Mouse (Mus musculus) kidney, adult 2 months (tissue): Measurements from ENCODE around the gene Eddm3b. TPM values are rescaled to one million over a fixed set of nuclear protein-coding genes. Genes with fewer than 3 reads are reported as not detected.
"Not testable (repeated sequence)": the region's sequence is repeated elsewhere in the genome, so short reads cannot be mapped to it uniquely, and the experiment has no call there.

Experiments
- DNase-seq: peaks from one replicate; pipeline ENCODE4 v3.0.0; 2021
- H3K27ac ChIP-seq: fragments of 200-500 bp; 2 replicates; pipeline ENCODE4 v1.5.1; 2012; ENCODE audit warnings: low read depth, low read length, control low read depth, inconsistent platforms; ENCODE audit not compliant: insufficient read depth
- H3K27me3 ChIP-seq: fragments of 200-500 bp; replicated peaks from 2 replicates; pipeline ENCODE4 v1.6.1; 2012; ENCODE audit warnings: mild to moderate bottlenecking, moderate library complexity, low read length, inconsistent platforms; ENCODE audit not compliant: control insufficient read depth, insufficient read depth
- H3K36me3 ChIP-seq: fragments of 200-500 bp; 2 replicates; pipeline ENCODE4 v1.6.1; 2012; ENCODE audit warnings: mild to moderate bottlenecking, moderate library complexity, low read length, inconsistent platforms; ENCODE audit not compliant: control insufficient read depth, insufficient read depth
- H3K4me1 ChIP-seq: fragments of 200-500 bp; 2 replicates; pipeline ENCODE4 v1.6.1; 2011; ENCODE audit warnings: low read length; ENCODE audit not compliant: control insufficient read depth, insufficient read depth
- H3K4me3 ChIP-seq: fragments of 200-500 bp; 2 replicates; pipeline ENCODE4 v1.5.1; 2011; ENCODE audit warnings: mild to moderate bottlenecking, low read depth, low read length, control low read depth; ENCODE audit not compliant: insufficient read depth
- CTCF ChIP-seq: fragments of 200-500 bp; conservative IDR thresholded peaks from 2 replicates; pipeline ENCODE4 v1.5.1; 2011; ENCODE audit warnings: low read depth, mild to moderate bottlenecking, control low read depth, low read length, moderate library complexity, mixed read lengths; ENCODE audit not compliant: insufficient read depth, insufficient read length
- POLR2A ChIP-seq: fragments of 200-500 bp; IDR thresholded peaks from one replicate; pipeline ENCODE4 v1.6.1; 2011; ENCODE audit warnings: low read depth, low read length, control low read depth
- WGBS: fragments of 180-500 bp; shearing (Covaris S2); methylation state at CpG from one replicate; pipeline ENCODE4 v1.1.7; 2018; 5-methylcytosine and 5-hydroxymethylcytosine counted together
- polyA plus RNA-seq: library from polyadenylated mRNA; depleted of rRNA; stranded (reverse); fragments of >200 nt; gene quantifications from 2 replicates; pipeline ENCODE4 v1.2.3, GENCODE M21; 2012

Gene Eddm3b
- polyA plus RNA-seq, 1 experiment: 0.42 TPM

GRCm38 (mm10) chr14:51094096-51094875, 19.9 kb upstream of the Eddm3b start:
- H3K27ac ChIP-seq: no peak overlapping the region
- no peak overlapping the region for H3K4me3 ChIP-seq
- no peak for TF ChIP-seq CTCF
- no peak for TF ChIP-seq POLR2A
- H3K27me3 ChIP-seq: no peaks in the 10 kb centered on the region
- 83% methylated on average over 5 of the region's 5 CpGs for WGBS
- no peaks in the 10 kb centered on the region for H3K36me3 ChIP-seq
- no peak for DNase-seq
- no peaks in the 10 kb centered on the region; the same call in 1 of the 2 replicates for H3K4me1 ChIP-seq

- no peak for TF ChIP-seq POLR2A
- TF ChIP-seq CTCF: no peak
- no peaks in the 10 kb centered on the region for H3K27me3 ChIP-seq
- no peak overlapping the region for H3K4me3 ChIP-seq
- H3K4me1 ChIP-seq: no peaks in the 10 kb centered on the region; the same call in 1 of the 2 replicates
- H3K36me3 ChIP-seq: no peaks in the 10 kb centered on the region
- DNase-seq: no peak
- WGBS: 87% methylated on average over 9 of the region's 9 CpGs
- H3K27ac ChIP-seq: no peak overlapping the region
Measured at GRCm38 (mm10) chr14:51094921-51095320, 19.3 kb upstream of the Eddm3b start.

- no peaks in the 10 kb centered on the region for H3K36me3 ChIP-seq
- peak; percentile 76 for DNase-seq
- WGBS: 33% methylated on average over 9 of the region's 9 CpGs
- H3K4me3 ChIP-seq: no peak overlapping the region
- H3K27me3 ChIP-seq: no peaks in the 10 kb centered on the region
- no peak overlapping the region for H3K27ac ChIP-seq
- H3K4me1 ChIP-seq: no peaks in the 10 kb centered on the region; the same call in 1 of the 2 replicates
- no peak for TF ChIP-seq CTCF
- TF ChIP-seq POLR2A: no peak
Measured at GRCm38 (mm10) chr14:51095736-51096524, 18.3 kb upstream of the Eddm3b start.

GRCm38 (mm10) chr14:51098300-51098699, 15.9 kb upstream of the Eddm3b start:
- not testable (repeated sequence) for H3K4me3 ChIP-seq, H3K36me3 ChIP-seq, H3K4me1 ChIP-seq, H3K27ac ChIP-seq, H3K27me3 ChIP-seq
- DNase-seq: peak; percentile 91
- 12% methylated on average over 1 of the region's 1 CpGs for WGBS
- TF ChIP-seq CTCF: peak; percentile 60

- H3K4me3 ChIP-seq: no peak overlapping the region
- H3K4me1 ChIP-seq: no peaks in the 10 kb centered on the region; the same call in 1 of the 2 replicates
- no peak for DNase-seq
Measured at GRCm38 (mm10) chr14:51098921-51099320, 15.3 kb upstream of the Eddm3b start.

GRCm38 (mm10) chr14:51101284-51101683, 12.9 kb upstream of the Eddm3b start:
- no peaks in the 10 kb centered on the region for H3K4me1 ChIP-seq
- no peak for DNase-seq
- TF ChIP-seq CTCF: no peak
- no peak for TF ChIP-seq POLR2A
- 56% methylated on average over 9 of the region's 9 CpGs for WGBS
- no peaks in the 10 kb centered on the region for H3K36me3 ChIP-seq
- no peak overlapping the region for H3K27ac ChIP-seq
- no peak overlapping the region for H3K4me3 ChIP-seq
- H3K27me3 ChIP-seq: no peaks in the 10 kb centered on the region

More at GRCm38 (mm10) chr14:51098921-51099320, 15.3 kb upstream of the Eddm3b start:
- Histone ChIP-seq H3K27ac (no peak overlapping the region), H3K36me3 (no peaks in the 10 kb centered on the region), H3K27me3 (no peaks in the 10 kb centered on the region)
- no peak for TF ChIP-seq CTCF
- no peak for TF ChIP-seq POLR2A
- WGBS: 79% methylated on average over 11 of the region's 11 CpGs

GRCm38 (mm10) chr14:51103217-51103616, 11.0 kb upstream of the Eddm3b start:
- DNase-seq: peak; percentile 69
- Histone ChIP-seq H3K27me3 (no peaks in the 10 kb centered on the region), H3K27ac (no peak overlapping the region), H3K4me3 (no peak overlapping the region), H3K4me1 (no peaks in the 10 kb centered on the region), H3K36me3 (no peaks in the 10 kb centered on the region)
- 77% methylated on average over 3 of the region's 3 CpGs for WGBS
- TF ChIP-seq POLR2A (no peak), CTCF (peak; percentile 83)
